Mouse (Mus musculus) lung, adult 2 months (tissue): Measurements from ENCODE around the gene Cacna2d3. TPM values are rescaled to one million over a fixed set of nuclear protein-coding genes. Genes with fewer than 3 reads are reported as not detected.

Source experiments
- DNase-seq: peaks from one replicate; pipeline ENCODE4 v3.0.0; 2022
- H3K4me1 ChIP-seq: fragments of 200-500 bp; 2 replicates; pipeline ENCODE4 v1.6.1; 2011; ENCODE audit warnings: low read length; ENCODE audit not compliant: control insufficient read depth, insufficient read depth
- H3K4me3 ChIP-seq: fragments of 200-500 bp; replicated peaks from 2 replicates; pipeline ENCODE3; 2011; ENCODE audit warnings: low read depth, mild to moderate bottlenecking, control low read depth, low read length; ENCODE audit errors: extremely low read depth
- CTCF ChIP-seq: fragments of 200-500 bp; IDR thresholded peaks from 2 replicates; pipeline ENCODE4 v1.5.1; 2011; ENCODE audit warnings: mild to moderate bottlenecking, low read length, control low read depth; ENCODE audit not compliant: insufficient read depth
- POLR2A ChIP-seq: fragments of 200-500 bp; IDR thresholded peaks from 2 replicates; pipeline ENCODE4 v1.6.1; 2011; ENCODE audit warnings: low read depth, mild to moderate bottlenecking, control low read depth, low read length, borderline replicate concordance; ENCODE audit errors: extremely low read depth
- WGBS: fragments of 180-500 bp; shearing (Covaris S2); methylation state at CpG from one replicate; pipeline ENCODE4 v1.1.7; 2018; 5-methylcytosine and 5-hydroxymethylcytosine counted together
- polyA plus RNA-seq: library from polyadenylated mRNA; depleted of rRNA; stranded (reverse); fragments of >200 nt; gene quantifications from 2 replicates; pipeline ENCODE4 v1.2.3, GENCODE M21; 2012

Gene Cacna2d3
- polyA plus RNA-seq, 1 experiment, result 0.38 TPM

- Histone ChIP-seq H3K4me3 (no peak overlapping the region), H3K4me1 (no peaks in the 10 kb centered on the region)
- TF ChIP-seq POLR2A (no peak), CTCF (no peak)
- 78% methylated on average over 4 of the region's 4 CpGs for WGBS
- no peak for DNase-seq
Observed at GRCm38 (mm10) chr14:29350627-29351026, 371.0 kb downstream of the Cacna2d3 start.

DNA sequence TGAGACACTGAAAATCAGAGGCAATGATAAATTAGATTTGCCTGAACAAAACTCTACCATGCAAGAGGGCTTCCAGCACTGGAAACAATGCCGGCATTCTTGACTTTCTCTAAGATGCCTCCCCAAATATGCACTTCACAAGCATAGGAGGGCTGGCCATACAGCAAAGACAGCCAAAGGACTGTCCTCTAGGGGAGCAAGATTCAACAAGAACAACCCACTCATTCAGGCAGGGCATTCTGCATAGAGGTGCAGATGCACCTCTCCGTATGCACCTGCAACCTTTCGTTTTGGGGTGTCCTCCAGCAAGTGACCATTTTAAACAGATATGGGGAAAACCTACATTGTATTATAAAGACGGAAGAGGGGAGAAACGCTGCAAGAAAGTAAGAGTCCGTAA is 380.1 kb downstream of the Cacna2d3 start:
- 86% methylated on average over 6 of the region's 6 CpGs for WGBS
- TF ChIP-seq CTCF, result no peak
- TF ChIP-seq POLR2A, result no peak
- DNase-seq, result no peak
- H3K4me1 ChIP-seq, result no peaks in the 10 kb centered on the region
- H3K4me3 ChIP-seq, result no peak overlapping the region

- Histone ChIP-seq H3K4me3 (no peak overlapping the region), H3K4me1 (no peaks in the 10 kb centered on the region)
- DNase-seq, result no peak
- TF ChIP-seq POLR2A (no peak), CTCF (no peak)
- WGBS, result 75% methylated on average over 5 of the region's 5 CpGs
Observed at GRCm38 (mm10) chr14:29340728-29341127, 380.9 kb downstream of the Cacna2d3 start.

DNA sequence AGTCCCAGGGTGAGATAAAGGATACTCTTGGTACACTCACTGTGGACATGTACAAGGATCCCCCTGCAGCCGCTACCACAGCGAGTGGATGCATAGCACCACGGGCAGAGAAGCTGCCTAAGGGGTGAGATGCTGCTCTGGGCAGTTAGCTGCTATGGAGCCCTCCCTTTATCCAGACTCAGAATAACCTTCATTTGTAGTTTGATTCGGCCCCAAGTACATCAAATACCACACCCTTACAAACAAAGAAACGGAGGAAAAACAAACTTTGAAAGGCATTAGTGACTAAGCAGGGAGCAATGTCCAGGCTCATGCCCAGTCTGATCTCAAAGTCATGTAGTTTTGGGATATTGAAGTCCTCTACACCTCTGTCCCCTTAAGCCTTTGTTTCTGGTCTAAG is 386.8 kb downstream of the Cacna2d3 start:
- DNase-seq, result no peak
- 68% methylated on average over 5 of the region's 5 CpGs for whole genome bisulfite sequencing
- TF ChIP-seq POLR2A (no peak), CTCF (no peak)
- H3K4me3 ChIP-seq, result no peak overlapping the region
- no peaks in the 10 kb centered on the region for H3K4me1 ChIP-seq

GRCm38 (mm10) chr14:29334216-29334615 is 387.4 kb downstream of the Cacna2d3 start:
- no peak for DNase-seq
- TF ChIP-seq POLR2A (no peak), CTCF (no peak)
- Histone ChIP-seq H3K4me3 (no peak overlapping the region), H3K4me1 (no peaks in the 10 kb centered on the region)
- 74% methylated on average over 2 of the region's 2 CpGs for WGBS

DNA sequence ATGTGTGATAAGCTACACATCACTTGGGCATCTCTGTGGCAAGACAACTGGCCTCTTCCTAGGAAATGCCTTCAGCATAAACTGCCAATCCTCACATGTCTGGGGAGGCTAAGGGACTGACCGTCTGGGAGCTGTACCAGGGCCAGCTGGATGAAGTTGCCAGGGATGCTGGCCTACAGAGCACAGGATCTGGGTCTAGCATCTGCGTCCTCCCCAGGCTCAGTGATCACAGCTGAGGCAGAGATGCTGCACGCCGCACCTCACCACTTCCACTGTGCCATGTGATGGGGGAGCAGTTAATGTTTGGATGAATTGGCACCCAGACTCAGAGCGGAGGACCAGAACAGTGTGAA is 397.3 kb downstream of the Cacna2d3 start:
- WGBS, result 83% methylated on average over 5 of the region's 5 CpGs
- H3K4me3 ChIP-seq, result no peak overlapping the region
- DNase-seq, result no peak
- TF ChIP-seq POLR2A (no peak), CTCF (no peak)
- no peaks in the 10 kb centered on the region for H3K4me1 ChIP-seq

- DNase-seq, result no peak
- no peak overlapping the region for H3K4me3 ChIP-seq
- no peaks in the 10 kb centered on the region for H3K4me1 ChIP-seq
- no peak for TF ChIP-seq CTCF
- TF ChIP-seq POLR2A, result no peak
- WGBS, result 80% methylated on average over 9 of the region's 9 CpGs
Observed at GRCm38 (mm10) chr14:29323718-29324429, 397.8 kb downstream of the Cacna2d3 start.

DNA sequence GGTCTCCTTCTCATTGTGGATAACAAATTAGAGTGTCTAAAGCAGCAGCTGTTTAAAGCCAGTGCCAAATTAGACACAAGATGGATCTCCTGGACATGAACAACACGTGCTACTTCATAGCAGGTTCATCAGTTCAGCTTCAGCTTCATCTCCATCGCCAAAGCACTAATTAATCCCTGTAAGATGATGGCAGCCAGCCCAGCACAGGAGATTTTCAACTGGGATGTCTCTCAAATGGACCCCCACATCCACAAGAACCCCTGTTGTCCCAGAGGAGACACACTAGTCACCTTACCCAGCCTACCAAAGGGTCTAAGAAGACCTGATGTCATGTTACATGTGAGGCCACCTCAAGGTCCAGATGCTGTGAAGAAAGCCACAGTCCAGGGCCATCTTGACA is 408.2 kb downstream of the Cacna2d3 start:
- no peaks in the 10 kb centered on the region for H3K4me1 ChIP-seq
- DNase-seq, result no peak
- H3K4me3 ChIP-seq, result no peak overlapping the region
- TF ChIP-seq POLR2A (no peak), CTCF (no peak)
- WGBS, result 68% methylated on average over 2 of the region's 2 CpGs

GRCm38 (mm10) chr14:29305623-29306022 is 416.0 kb downstream of the Cacna2d3 start:
- Histone ChIP-seq H3K4me1 (no peaks in the 10 kb centered on the region), H3K4me3 (no peak overlapping the region)
- TF ChIP-seq POLR2A (no peak), CTCF (no peak)
- no peak for DNase-seq
- 78% methylated on average over 9 of the region's 9 CpGs for WGBS

- H3K4me1 ChIP-seq, result no peaks in the 10 kb centered on the region
- TF ChIP-seq CTCF, result no peak
- TF ChIP-seq POLR2A, result no peak
- 72% methylated on average over 2 of the region's 2 CpGs for whole genome bisulfite sequencing
- DNase-seq, result no peak
- no peak overlapping the region for H3K4me3 ChIP-seq
Observed at GRCm38 (mm10) chr14:29296185-29296754, 425.4 kb downstream of the Cacna2d3 start.
